Mouse (Mus musculus) myocyte (in vitro differentiated cells): ENCODE data around the gene Tmem132e. TPM values are rescaled to one million over a fixed set of nuclear protein-coding genes. Genes with fewer than 3 reads are reported as not detected.

Experiments
- H3K27me3 ChIP-seq: one replicate; pipeline ENCODE4 v1.6.1; 2011; ENCODE audit not compliant: control insufficient read depth, insufficient read depth, insufficient read length
- H3K36me3 ChIP-seq: one replicate; pipeline ENCODE4 v1.6.1; 2011; ENCODE audit not compliant: control insufficient read depth, insufficient read depth
- H3K4me2 ChIP-seq: one replicate; pipeline ENCODE4 v1.6.1; 2011; ENCODE audit warnings: low read depth, control low read depth
- H3K4me3 ChIP-seq: one replicate; pipeline ENCODE4 v1.5.1; 2011; ENCODE audit warnings: mild to moderate bottlenecking, control low read depth, moderate library complexity
- H3K79me2 ChIP-seq: one replicate; pipeline ENCODE4 v1.6.1; 2011; ENCODE audit not compliant: control insufficient read depth, insufficient read depth
- H3ac ChIP-seq: one replicate; pipeline ENCODE4 v1.6.1; 2011; ENCODE audit not compliant: control insufficient read depth, insufficient read length
- CEBPB ChIP-seq: IDR thresholded peaks from 2 replicates; pipeline ENCODE4 v1.6.1; 2011; ENCODE audit warnings: mild to moderate bottlenecking, moderate library complexity; ENCODE audit not compliant: poor library complexity, insufficient read depth, severe bottlenecking
- E2F4 ChIP-seq: IDR thresholded peaks from one replicate; pipeline ENCODE4 v1.6.1; 2011; ENCODE audit warnings: mild to moderate bottlenecking, control low read depth, moderate library complexity; ENCODE audit not compliant: insufficient read depth
- MAX ChIP-seq: IDR thresholded peaks from one replicate; pipeline ENCODE4 v1.6.1; 2011; ENCODE audit warnings: low read depth, mild to moderate bottlenecking, control low read depth
- MYOD1 ChIP-seq, 3 experiments: IDR thresholded peaks; one replicate each; pipeline ENCODE4 v1.6.1; 2011; ENCODE audit warnings: control low read depth in 2 of 3, low read depth in 2 of 3, mild to moderate bottlenecking in 2 of 3, moderate library complexity in 1 of 3; ENCODE audit not compliant: insufficient read length in 2 of 3, control insufficient read depth in 1 of 3
- MYOG ChIP-seq, 3 experiments: IDR thresholded peaks; one replicate each; pipeline ENCODE4 v1.6.1; 2011; ENCODE audit warnings: control low read depth in 2 of 3, low read depth in 2 of 3, mild to moderate bottlenecking in 2 of 3; ENCODE audit not compliant: insufficient read length in 2 of 3, control insufficient read depth in 1 of 3, insufficient read depth in 1 of 3
- POLR2A ChIP-seq: IDR thresholded peaks from one replicate; pipeline ENCODE4 v1.6.1; 2011; ENCODE audit warnings: low read depth, mild to moderate bottlenecking, control low read depth, moderate library complexity; ENCODE audit not compliant: insufficient read length
- POLR2AphosphoS2 ChIP-seq: IDR thresholded peaks from one replicate; pipeline ENCODE4 v1.6.1; 2011; ENCODE audit warnings: low read depth, control low read depth; ENCODE audit not compliant: insufficient read length
- REST ChIP-seq: IDR thresholded peaks from one replicate; pipeline ENCODE4 v1.6.1; 2011; ENCODE audit warnings: mild to moderate bottlenecking, control low read depth, moderate library complexity; ENCODE audit not compliant: insufficient read depth, insufficient read length
- SRF ChIP-seq: IDR thresholded peaks from one replicate; pipeline ENCODE4 v1.6.1; 2011; ENCODE audit warnings: low read depth; ENCODE audit not compliant: control insufficient read depth, insufficient read length
- TCF12 ChIP-seq: IDR thresholded peaks from one replicate; pipeline ENCODE4 v1.6.1; 2011; ENCODE audit warnings: mild to moderate bottlenecking, control low read depth; ENCODE audit not compliant: poor library complexity, insufficient read depth, severe bottlenecking
- TCF3 ChIP-seq: IDR thresholded peaks from one replicate; pipeline ENCODE4 v1.6.1; 2011; ENCODE audit warnings: low read depth, control low read depth; ENCODE audit not compliant: insufficient read length
- USF1 ChIP-seq: IDR thresholded peaks from one replicate; pipeline ENCODE4 v1.6.1; 2011; ENCODE audit warnings: low read depth, mild to moderate bottlenecking, control low read depth, moderate library complexity
- polyA plus RNA-seq: library from polyadenylated mRNA; unstranded; fragments of >200 nt; fragmentation: generic; extraction: Trizol; gene quantifications from one replicate; pipeline ENCODE4 v1.2.1, GENCODE M21; 2012; ENCODE audit warnings: missing spikeins

The Tmem132e gene
- polyA plus RNA-seq, 1 experiment: not detected

DNA sequence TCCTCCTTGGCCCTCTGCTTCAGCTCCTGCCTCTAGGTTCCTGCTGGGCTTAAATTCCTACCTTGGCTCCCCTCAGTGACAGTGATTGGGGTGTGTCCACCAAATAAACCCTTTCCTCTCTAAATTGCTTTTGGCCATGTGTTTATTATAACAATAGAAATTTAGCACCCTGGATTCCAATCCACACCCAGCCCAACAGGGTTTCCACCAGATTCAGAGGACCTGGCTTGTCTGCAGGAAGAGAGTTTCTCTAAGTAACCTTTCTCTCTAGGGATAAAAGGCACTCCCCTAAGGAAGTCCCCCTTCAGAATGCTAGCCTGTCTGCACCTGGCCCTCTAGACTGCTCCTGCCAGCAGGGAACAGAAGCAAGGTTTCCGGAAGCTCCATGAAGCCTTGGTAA, 82.4 kb downstream of the Tmem132e start:
- Histone ChIP-seq H3K4me2 (no peak overlapping the region), H3K36me3 (no peaks in the 10 kb centered on the region), H3K27me3 (no peaks in the 10 kb centered on the region), H3ac (no peak overlapping the region), H3K79me2 (no peaks in the 10 kb centered on the region), H3K4me3 (no peak overlapping the region)
- TF ChIP-seq CEBPB (no peak), MYOD1 (IDR thresholded peaks at IDR 0.05; ENCODE audit: control insufficient read depth in 1 of 3, insufficient read length in 2 of 3, low read depth in 2 of 3) (no peak), POLR2AphosphoS2 (no peak), E2F4 (no peak), TCF3 (no peak), MAX (no peak), REST (no peak), TCF12 (no peak), POLR2A (no peak), USF1 (no peak), SRF (no peak), MYOG (IDR thresholded peaks at IDR 0.05; ENCODE audit: control insufficient read depth in 1 of 3, insufficient read depth in 1 of 3, insufficient read length in 2 of 3, low read depth in 2 of 3) (no peak)

DNA sequence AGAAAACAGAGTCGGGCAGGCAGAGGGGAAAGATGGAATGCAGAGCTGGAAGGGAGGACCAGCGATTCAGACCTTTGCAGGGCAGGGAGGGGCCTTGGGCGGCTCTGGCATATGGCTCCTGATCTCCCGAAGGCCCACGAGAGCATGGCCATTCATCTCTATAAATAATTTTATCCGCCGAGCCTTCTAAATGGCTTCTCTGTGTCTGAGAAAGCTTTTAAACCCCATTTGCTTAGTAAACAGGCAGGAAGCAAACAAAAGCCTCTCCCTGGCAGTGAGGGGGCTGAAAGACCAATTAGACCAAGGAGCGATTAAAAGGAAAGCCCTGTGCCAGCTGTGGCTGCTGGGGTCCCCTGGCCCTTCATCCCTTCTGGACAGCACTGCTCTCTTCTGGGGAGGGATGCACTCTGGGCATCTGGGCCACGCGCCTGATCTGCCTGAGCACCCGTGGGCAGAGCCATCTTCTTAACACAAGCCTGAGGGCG, 84.5 kb downstream of the Tmem132e start:
- TF ChIP-seq USF1 (no peak), REST (no peak), TCF12 (no peak), POLR2AphosphoS2 (no peak), MYOG (IDR thresholded peaks at IDR 0.05; ENCODE audit: control insufficient read depth in 1 of 3, insufficient read depth in 1 of 3, insufficient read length in 2 of 3, low read depth in 2 of 3) (no peak), SRF (no peak), CEBPB (no peak)
- H3ac ChIP-seq: no peak overlapping the region

DNA sequence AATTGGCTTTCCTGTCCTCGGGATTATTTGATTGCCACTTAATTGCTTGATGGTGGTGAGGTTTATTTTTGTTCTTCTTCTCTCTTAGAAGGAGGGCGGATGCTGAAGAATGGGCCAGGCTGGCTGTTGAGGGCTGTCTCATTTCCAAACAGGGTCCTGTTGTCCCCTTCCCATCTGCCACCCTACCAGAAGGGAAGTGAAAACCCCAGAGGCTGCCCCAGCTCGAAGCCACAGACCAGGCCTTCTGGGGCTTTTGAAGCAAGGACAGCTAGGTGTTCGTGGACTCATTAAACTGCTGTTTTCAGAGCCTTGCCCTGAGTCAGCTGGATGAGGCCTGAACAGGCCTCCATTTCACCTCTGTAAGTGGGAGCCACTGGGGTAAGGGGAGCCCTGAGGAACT, 87.4 kb downstream of the Tmem132e start:
- no peaks in the 10 kb centered on the region for H3K27me3 ChIP-seq
- H3K79me2 ChIP-seq: no peaks in the 10 kb centered on the region
- TF ChIP-seq MYOD1 (IDR thresholded peaks at IDR 0.05; ENCODE audit: control insufficient read depth in 1 of 3, insufficient read length in 2 of 3, low read depth in 2 of 3): no peak
- TF ChIP-seq CEBPB: no peak
- no peak for TF ChIP-seq TCF12
- H3K4me3 ChIP-seq: no peak overlapping the region
- H3K4me2 ChIP-seq: no peak overlapping the region
- no peaks in the 10 kb centered on the region for H3K36me3 ChIP-seq
- H3ac ChIP-seq: no peak overlapping the region

More for the DNA sequence above, 84.5 kb downstream of the Tmem132e start:
- H3K79me2 ChIP-seq: no peaks in the 10 kb centered on the region
- no peak overlapping the region for H3K4me2 ChIP-seq
- H3K27me3 ChIP-seq: no peaks in the 10 kb centered on the region
- no peak overlapping the region for H3K4me3 ChIP-seq
- H3K36me3 ChIP-seq: no peaks in the 10 kb centered on the region

DNA sequence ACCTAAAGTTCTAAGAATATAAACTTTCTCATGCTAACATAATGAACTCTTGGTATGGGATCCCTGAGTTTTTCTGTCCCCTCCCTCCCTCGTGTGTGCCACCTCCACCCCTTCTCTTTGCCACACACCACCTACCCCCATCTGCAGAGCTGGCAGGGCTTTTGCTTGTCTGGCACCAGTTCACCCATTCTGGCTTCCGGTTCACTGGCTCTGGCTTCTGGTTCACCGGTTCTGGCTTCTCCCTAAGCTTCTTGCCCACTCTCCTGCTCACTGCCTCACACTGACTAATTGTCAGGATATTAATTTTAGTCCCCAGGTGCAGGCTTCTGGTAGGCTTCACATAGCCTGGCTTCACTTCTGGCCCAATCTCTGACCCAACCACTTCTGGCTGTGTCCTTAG, 88.7 kb downstream of the Tmem132e start:
- Histone ChIP-seq H3K4me2 (no peak overlapping the region), H3K36me3 (no peaks in the 10 kb centered on the region), H3K79me2 (no peaks in the 10 kb centered on the region), H3K4me3 (no peak overlapping the region), H3K27me3 (no peaks in the 10 kb centered on the region), H3ac (no peak overlapping the region)
- TF ChIP-seq REST: no peak
- no peak for TF ChIP-seq POLR2AphosphoS2
- no peak for TF ChIP-seq MYOG (IDR thresholded peaks at IDR 0.05; ENCODE audit: control insufficient read depth in 1 of 3, insufficient read depth in 1 of 3, insufficient read length in 2 of 3, low read depth in 2 of 3)
- TF ChIP-seq SRF: no peak
- no peak for TF ChIP-seq POLR2A
- no peak for TF ChIP-seq MYOD1 (IDR thresholded peaks at IDR 0.05; ENCODE audit: control insufficient read depth in 1 of 3, insufficient read length in 2 of 3, low read depth in 2 of 3)
- TF ChIP-seq CEBPB: no peak
- TF ChIP-seq MAX: no peak
- TF ChIP-seq TCF3: no peak
- TF ChIP-seq TCF12: no peak
- TF ChIP-seq USF1: no peak
- no peak for TF ChIP-seq E2F4

DNA sequence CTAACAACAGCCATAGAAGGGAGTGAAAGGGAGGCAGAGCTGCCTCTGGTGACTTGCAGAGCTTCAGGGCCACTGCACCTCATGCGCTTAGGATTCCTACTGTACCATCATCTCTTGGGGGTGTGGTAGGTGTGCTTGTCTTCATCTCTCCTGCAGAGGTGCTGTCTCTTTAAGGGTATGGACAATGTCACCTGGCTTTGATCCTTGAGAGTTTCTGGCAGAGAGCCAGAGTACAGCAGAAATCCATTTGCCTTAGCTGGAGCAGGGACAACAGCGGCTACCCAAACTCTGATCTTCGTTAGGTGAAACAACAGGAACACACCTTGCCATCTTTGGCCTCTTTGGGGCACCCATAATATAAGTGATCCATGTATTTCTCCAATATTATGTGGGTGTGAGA, 92.2 kb downstream of the Tmem132e start:
- TF ChIP-seq CEBPB: no peak
- TF ChIP-seq TCF3: no peak
- TF ChIP-seq E2F4: no peak
- TF ChIP-seq POLR2A: no peak
- no peak for TF ChIP-seq MYOD1 (IDR thresholded peaks at IDR 0.05; ENCODE audit: control insufficient read depth in 1 of 3, insufficient read length in 2 of 3, low read depth in 2 of 3)
- TF ChIP-seq SRF: no peak
- no peak overlapping the region for H3K4me3 ChIP-seq
- no peak overlapping the region for H3ac ChIP-seq
- no peaks in the 10 kb centered on the region for H3K36me3 ChIP-seq
- H3K79me2 ChIP-seq: no peaks in the 10 kb centered on the region
- H3K27me3 ChIP-seq: no peaks in the 10 kb centered on the region
- no peak overlapping the region for H3K4me2 ChIP-seq
